Mouse (Mus musculus): ENCODE data around the gene Mettl6. TPM values are rescaled to one million over a fixed set of nuclear protein-coding genes. Genes with fewer than 3 reads are reported as not detected.

Gene Mettl6
- polyA plus RNA-seq, 1 experiment from 2014 or later: 86.2 TPM

GRCm38 (mm10) chr14:31506456-31506855 lies 11.6 kb upstream of the Mettl6 start:
- no peak for DNase-seq (ENCODE audit: low spot score)
- Histone ChIP-seq H3K27me3 (replicated peaks; ENCODE audit: low read depth, poor library complexity, severe bottlenecking) (no peaks in the 10 kb centered on the region), H3K27ac (replicated peaks) (no peak overlapping the region), H3K4me3 (no peak overlapping the region), H3K9me3 (no peaks in the 10 kb centered on the region), H3K4me1 (no peaks in the 10 kb centered on the region), H3K36me3 (replicated peaks) (peaks cover 98% of the 10 kb centered on the region)
- 93% methylated on average over 6 of the region's 6 CpGs for WGBS

- H3K4me1 ChIP-seq: no peaks in the 10 kb centered on the region
- DNase-seq (ENCODE audit: low spot score): no peak
- H3K4me3 ChIP-seq: no peak overlapping the region
- 94% methylated on average over 13 of the region's 13 CpGs for WGBS
- H3K27me3 ChIP-seq (replicated peaks; ENCODE audit: low read depth, poor library complexity, severe bottlenecking): no peaks in the 10 kb centered on the region
- peaks cover 100% of the 10 kb centered on the region for H3K36me3 ChIP-seq (replicated peaks)
- H3K27ac ChIP-seq (replicated peaks): no peak overlapping the region
- H3K9me3 ChIP-seq: no peaks in the 10 kb centered on the region
Measured at GRCm38 (mm10) chr14:31503406-31503805, 8.6 kb upstream of the Mettl6 start.

GRCm38 (mm10) chr14:31499526-31499925 lies 4.7 kb upstream of the Mettl6 start:
- Histone ChIP-seq H3K27ac (replicated peaks) (no peak overlapping the region), H3K4me3 (no peak overlapping the region), H3K36me3 (replicated peaks) (peaks cover 76% of the 10 kb centered on the region), H3K4me1 (peaks cover 19% of the 10 kb centered on the region), H3K27me3 (replicated peaks; ENCODE audit: low read depth, poor library complexity, severe bottlenecking) (no peaks in the 10 kb centered on the region), H3K9me3 (no peaks in the 10 kb centered on the region)
- DNase-seq (ENCODE audit: low spot score): no peak
- WGBS: 87% methylated on average over 1 of the region's 1 CpGs

- DNase-seq (ENCODE audit: low spot score): no peak
- peak overlapping the region; percentile 95 for H3K27ac ChIP-seq (replicated peaks)
- peaks cover 31% of the 10 kb centered on the region for H3K4me1 ChIP-seq
- no peaks in the 10 kb centered on the region for H3K9me3 ChIP-seq
- H3K4me3 ChIP-seq: peak overlapping the region; percentile 96
- H3K27me3 ChIP-seq (replicated peaks; ENCODE audit: low read depth, poor library complexity, severe bottlenecking): no peaks in the 10 kb centered on the region
- WGBS: 61% methylated on average over 7 of the region's 7 CpGs
- H3K36me3 ChIP-seq (replicated peaks): peaks cover 67% of the 10 kb centered on the region
Measured at GRCm38 (mm10) chr14:31496241-31496646, 1.4 kb upstream of the Mettl6 start.

GRCm38 (mm10) chr14:31495538-31495937 lies 698 bp upstream of the Mettl6 start:
- Histone ChIP-seq H3K27ac (replicated peaks) (peak overlapping the region; percentile 95), H3K27me3 (replicated peaks; ENCODE audit: low read depth, poor library complexity, severe bottlenecking) (no peaks in the 10 kb centered on the region), H3K4me1 (peaks cover 31% of the 10 kb centered on the region), H3K4me3 (peak overlapping the region; percentile 96), H3K36me3 (replicated peaks) (peaks cover 67% of the 10 kb centered on the region), H3K9me3 (no peaks in the 10 kb centered on the region)
- WGBS: 6% methylated on average over 8 of the region's 8 CpGs
- no peak for DNase-seq (ENCODE audit: low spot score)

GRCm38 (mm10) chr14:31494349-31494974 lies 378 bp downstream of the Mettl6 start, which contains the start of gene Eaf1:
Gene Eaf1 (plus strand): TSS chr14:31494399.
- Histone ChIP-seq H3K9me3 (no peaks in the 10 kb centered on the region), H3K27ac (replicated peaks) (peak within 1 kb of the TSS; percentile 95), H3K27me3 (replicated peaks; ENCODE audit: low read depth, poor library complexity, severe bottlenecking) (no peaks in the 10 kb centered on the region), H3K4me3 (peak within 1 kb of the TSS; percentile 96), H3K4me1 (peaks cover 31% of the 10 kb centered on the region), H3K36me3 (replicated peaks) (peaks cover 66% of the 10 kb centered on the region)
- 2% methylated on average over 37 of the region's 37 CpGs for WGBS
- DNase-seq (ENCODE audit: low spot score): no peak

GRCm38 (mm10) chr14:31493901-31494300 lies 939 bp downstream of the Mettl6 start:
- 41% methylated on average over 9 of the region's 9 CpGs for WGBS
- H3K9me3 ChIP-seq: no peaks in the 10 kb centered on the region
- H3K27ac ChIP-seq (replicated peaks): peak overlapping the region; percentile 95
- no peaks in the 10 kb centered on the region for H3K27me3 ChIP-seq (replicated peaks; ENCODE audit: low read depth, poor library complexity, severe bottlenecking)
- peaks cover 31% of the 10 kb centered on the region for H3K4me1 ChIP-seq
- peak overlapping the region; percentile 96 for H3K4me3 ChIP-seq
- no peak for DNase-seq (ENCODE audit: low spot score)
- H3K36me3 ChIP-seq (replicated peaks): peaks cover 66% of the 10 kb centered on the region

- no peak overlapping the region for H3K4me3 ChIP-seq
- H3K4me1 ChIP-seq: no peaks in the 10 kb centered on the region
- 95% methylated on average over 6 of the region's 6 CpGs for WGBS
- no peaks in the 10 kb centered on the region for H3K27me3 ChIP-seq (replicated peaks; ENCODE audit: low read depth, poor library complexity, severe bottlenecking)
- H3K27ac ChIP-seq (replicated peaks): no peak overlapping the region
- peaks cover 99% of the 10 kb centered on the region for H3K36me3 ChIP-seq (replicated peaks)
- no peaks in the 10 kb centered on the region for H3K9me3 ChIP-seq
- DNase-seq (ENCODE audit: low spot score): no peak
Measured at GRCm38 (mm10) chr14:31488055-31488454, 6.8 kb downstream of the Mettl6 start.

GRCm38 (mm10) chr14:31486465-31486864 lies 8.4 kb downstream of the Mettl6 start:
- Histone ChIP-seq H3K27ac (replicated peaks) (no peak overlapping the region), H3K27me3 (replicated peaks; ENCODE audit: low read depth, poor library complexity, severe bottlenecking) (no peaks in the 10 kb centered on the region), H3K4me1 (no peaks in the 10 kb centered on the region), H3K36me3 (replicated peaks) (peaks cover 99% of the 10 kb centered on the region), H3K4me3 (no peak overlapping the region), H3K9me3 (no peaks in the 10 kb centered on the region)
- WGBS: 83% methylated on average over 4 of the region's 4 CpGs
- DNase-seq (ENCODE audit: low spot score): no peak

GRCm38 (mm10) chr14:31482417-31482816 lies 12.4 kb downstream of the Mettl6 start:
- 89% methylated on average over 5 of the region's 5 CpGs for WGBS
- DNase-seq (ENCODE audit: low spot score): no peak
- H3K27ac ChIP-seq (replicated peaks): no peak overlapping the region

GRCm38 (mm10) chr14:31473297-31473696 lies 21.5 kb downstream of the Mettl6 start:
- H3K9me3 ChIP-seq: no peaks in the 10 kb centered on the region
- no peaks in the 10 kb centered on the region for H3K4me1 ChIP-seq
- H3K4me3 ChIP-seq: no peak overlapping the region
- H3K27ac ChIP-seq (replicated peaks): no peak overlapping the region
- WGBS: 80% methylated on average over 2 of the region's 2 CpGs
- no peak for DNase-seq (ENCODE audit: low spot score)
- H3K36me3 ChIP-seq (replicated peaks): peaks cover 6% of the 10 kb centered on the region
- no peaks in the 10 kb centered on the region for H3K27me3 ChIP-seq (replicated peaks; ENCODE audit: low read depth, poor library complexity, severe bottlenecking)

More at GRCm38 (mm10) chr14:31482417-31482816, 12.4 kb downstream of the Mettl6 start:
- no peaks in the 10 kb centered on the region for H3K4me1 ChIP-seq
- H3K4me3 ChIP-seq: no peak overlapping the region
- no peaks in the 10 kb centered on the region for H3K9me3 ChIP-seq
- H3K36me3 ChIP-seq (replicated peaks): peaks cover 96% of the 10 kb centered on the region
- no peaks in the 10 kb centered on the region for H3K27me3 ChIP-seq (replicated peaks; ENCODE audit: low read depth, poor library complexity, severe bottlenecking)

- Histone ChIP-seq H3K36me3 (replicated peaks) (no peaks in the 10 kb centered on the region), H3K4me1 (no peaks in the 10 kb centered on the region), H3K4me3 (no peak overlapping the region), H3K27ac (replicated peaks) (no peak overlapping the region), H3K9me3 (no peaks in the 10 kb centered on the region), H3K27me3 (replicated peaks; ENCODE audit: low read depth, poor library complexity, severe bottlenecking) (no peaks in the 10 kb centered on the region)
- peak; percentile 49 for DNase-seq (ENCODE audit: low spot score)
- WGBS: 7% methylated on average over 5 of the region's 5 CpGs
Measured at GRCm38 (mm10) chr14:31472451-31473061, 22.3 kb downstream of the Mettl6 start.

- H3K36me3 ChIP-seq (replicated peaks): no peaks in the 10 kb centered on the region
- no peaks in the 10 kb centered on the region for H3K4me1 ChIP-seq
- H3K9me3 ChIP-seq: no peaks in the 10 kb centered on the region
- no peak overlapping the region for H3K4me3 ChIP-seq
- no peak overlapping the region for H3K27ac ChIP-seq (replicated peaks)
- DNase-seq (ENCODE audit: low spot score): no peak
- H3K27me3 ChIP-seq (replicated peaks; ENCODE audit: low read depth, poor library complexity, severe bottlenecking): no peaks in the 10 kb centered on the region
- 55% methylated on average over 4 of the region's 4 CpGs for WGBS
Measured at GRCm38 (mm10) chr14:31469711-31470110, 25.1 kb downstream of the Mettl6 start.
